Mouse (Mus musculus): ENCODE data around the gene Ap4m1.

Ap4m1 gene

GRCm38 (mm10) chr5:138193771-138194727, 22.2 kb downstream of the Ap4m1 start, which contains the start of gene Mblac1:
Gene Mblac1, plus strand, starts transcription at chr5:138194314.
- in situ Hi-C loops (cut with MboI; ENCODE audit: low pct_unique_long_range_greater_than_20kb in 1 of 2, low sequenced_read_pairs in 2 of 2, unreplicated experiment in 1 of 2) = no loop called here

DNA sequence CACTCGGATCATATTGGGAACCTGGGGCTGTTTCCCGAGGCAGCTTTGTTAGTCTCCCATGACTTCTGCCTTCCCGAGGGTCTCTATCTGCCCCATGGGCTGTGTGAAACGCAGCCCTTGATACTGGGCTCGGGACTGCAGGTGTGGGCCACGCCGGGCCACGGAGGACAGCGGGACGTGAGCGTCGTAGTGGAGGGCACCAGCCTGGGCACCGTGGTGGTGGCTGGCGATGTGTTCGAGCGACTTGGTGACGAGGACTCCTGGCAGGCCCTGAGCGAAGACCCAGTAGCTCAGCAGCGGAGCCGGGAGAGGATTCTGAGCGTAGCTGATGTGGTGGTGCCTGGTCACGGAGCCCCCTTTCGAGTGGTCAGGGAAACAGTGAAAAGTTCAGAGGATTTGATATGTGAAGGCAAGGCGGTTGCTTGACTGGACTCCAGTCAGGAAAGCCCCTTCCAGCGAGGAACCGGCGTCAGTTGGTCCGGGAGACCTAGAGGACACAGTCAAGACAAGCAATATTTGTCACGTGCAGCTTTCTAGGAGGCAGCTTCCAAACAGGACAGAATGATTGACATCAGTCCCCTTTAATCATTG, 23.0 kb downstream of the Ap4m1 start:
- in situ Hi-C loops (cut with MboI; ENCODE audit: low pct_unique_long_range_greater_than_20kb in 1 of 2, low sequenced_read_pairs in 2 of 2, unreplicated experiment in 1 of 2) = no loop called here

DNA sequence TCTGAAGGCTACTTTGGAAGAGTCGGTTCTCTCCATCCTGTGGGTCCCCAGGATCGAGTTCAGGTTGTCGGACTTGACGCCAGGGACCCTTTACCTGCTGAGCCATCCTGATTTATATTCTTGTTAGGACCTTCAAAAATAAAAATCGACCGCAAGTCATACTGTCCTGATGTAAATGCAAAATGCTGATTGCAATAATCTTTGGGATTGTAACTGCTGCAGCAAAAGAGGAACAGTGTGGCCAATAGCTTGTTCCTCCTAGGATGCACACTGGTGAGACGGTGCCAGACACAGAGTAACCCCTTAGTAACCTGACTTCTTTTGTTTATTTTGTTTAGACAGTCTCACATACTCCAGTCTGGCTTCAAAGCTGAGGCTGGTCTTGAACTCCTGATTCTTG, 23.7 kb downstream of the Ap4m1 start:
- in situ Hi-C loops (cut with MboI; ENCODE audit: low pct_unique_long_range_greater_than_20kb in 1 of 2, low sequenced_read_pairs in 2 of 2, unreplicated experiment in 1 of 2) = no loop called here

DNA sequence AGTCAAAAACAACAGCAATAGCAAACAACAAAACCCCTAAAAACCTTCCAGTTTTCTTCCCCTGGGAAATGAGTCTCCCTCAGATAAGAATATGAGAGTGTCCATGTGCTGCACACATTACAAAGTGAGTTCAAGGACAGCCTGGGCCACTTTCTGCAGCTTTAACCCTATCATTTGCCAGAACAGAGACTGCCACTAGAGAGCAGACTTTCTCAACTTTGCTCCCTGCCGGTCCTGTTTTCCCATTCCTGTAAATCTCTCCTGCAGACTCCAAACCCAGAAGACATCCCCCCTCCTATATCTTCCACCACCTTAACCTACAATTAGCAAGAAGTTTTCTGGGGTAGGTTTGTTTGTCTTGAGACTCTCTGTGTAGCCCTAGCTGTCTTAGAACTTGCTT, 27.8 kb downstream of the Ap4m1 start:
- in situ Hi-C loops (cut with MboI; ENCODE audit: low pct_unique_long_range_greater_than_20kb in 1 of 2, low sequenced_read_pairs in 2 of 2, unreplicated experiment in 1 of 2) = no loop called here

DNA sequence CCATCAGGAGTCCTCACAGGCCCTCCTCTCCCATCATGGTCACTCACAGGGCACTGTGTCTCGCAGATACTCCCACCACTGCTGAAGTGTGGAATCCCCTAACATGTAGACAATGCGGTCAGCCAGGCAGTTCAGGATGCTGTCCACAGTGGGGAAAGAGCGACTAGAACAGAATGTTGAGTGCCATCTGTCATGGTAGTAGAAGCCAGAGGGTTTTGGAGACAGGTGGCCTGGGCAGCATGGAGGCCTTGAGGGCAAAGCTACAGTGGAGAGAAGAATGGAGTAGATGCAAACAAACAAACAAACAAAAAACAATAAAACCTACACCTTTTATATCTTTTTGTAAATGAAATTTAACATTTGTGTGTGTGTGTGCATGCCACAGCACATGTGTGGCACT, 30.3 kb downstream of the Ap4m1 start:
- in situ Hi-C loops (cut with MboI; ENCODE audit: low pct_unique_long_range_greater_than_20kb in 1 of 2, low sequenced_read_pairs in 2 of 2, unreplicated experiment in 1 of 2) = loop anchor here (5.0 to 25.0 kb wide), 2 partner anchors 50 to 390 kb away; no protein-coding TSS in a partner anchor

- in situ Hi-C loops (cut with MboI; ENCODE audit: low pct_unique_long_range_greater_than_20kb in 1 of 2, low sequenced_read_pairs in 2 of 2, unreplicated experiment in 1 of 2) = loop anchor here in 1 of 2 experiments (5.0 to 25.0 kb wide), 2 partner anchors 45 to 395 kb away; no protein-coding TSS in a partner anchor
Observed at GRCm38 (mm10) chr5:138207253-138207652, 35.5 kb downstream of the Ap4m1 start.

- in situ Hi-C loops (cut with MboI; ENCODE audit: low pct_unique_long_range_greater_than_20kb in 1 of 2, low sequenced_read_pairs in 2 of 2, unreplicated experiment in 1 of 2) = loop anchor here in 1 of 2 experiments (5.0 to 25.0 kb wide), 2 partner anchors 44 to 396 kb away; no protein-coding TSS in a partner anchor
Observed at GRCm38 (mm10) chr5:138207873-138208272, 36.1 kb downstream of the Ap4m1 start.

- in situ Hi-C loops (cut with MboI; ENCODE audit: low pct_unique_long_range_greater_than_20kb in 1 of 2, low sequenced_read_pairs in 2 of 2, unreplicated experiment in 1 of 2) = loop anchor here in 1 of 2 experiments (25.0 kb wide), 1 partner anchor 404 kb away; no protein-coding TSS in a partner anchor
Observed at GRCm38 (mm10) chr5:138216632-138217031, 44.8 kb downstream of the Ap4m1 start.

- in situ Hi-C loops (cut with MboI; ENCODE audit: low pct_unique_long_range_greater_than_20kb in 1 of 2, low sequenced_read_pairs in 2 of 2, unreplicated experiment in 1 of 2) = loop anchor here in 1 of 2 experiments (25.0 kb wide), 1 partner anchor 408 kb away; no protein-coding TSS in a partner anchor
Observed at GRCm38 (mm10) chr5:138219864-138220263, 48.1 kb downstream of the Ap4m1 start.

- in situ Hi-C loops (cut with MboI; ENCODE audit: low pct_unique_long_range_greater_than_20kb in 1 of 2, low sequenced_read_pairs in 2 of 2, unreplicated experiment in 1 of 2) = loop anchor here in 1 of 2 experiments (25.0 kb wide), 1 partner anchor 410 kb away; no protein-coding TSS in a partner anchor
Observed at GRCm38 (mm10) chr5:138222111-138222510, 50.3 kb downstream of the Ap4m1 start.

DNA sequence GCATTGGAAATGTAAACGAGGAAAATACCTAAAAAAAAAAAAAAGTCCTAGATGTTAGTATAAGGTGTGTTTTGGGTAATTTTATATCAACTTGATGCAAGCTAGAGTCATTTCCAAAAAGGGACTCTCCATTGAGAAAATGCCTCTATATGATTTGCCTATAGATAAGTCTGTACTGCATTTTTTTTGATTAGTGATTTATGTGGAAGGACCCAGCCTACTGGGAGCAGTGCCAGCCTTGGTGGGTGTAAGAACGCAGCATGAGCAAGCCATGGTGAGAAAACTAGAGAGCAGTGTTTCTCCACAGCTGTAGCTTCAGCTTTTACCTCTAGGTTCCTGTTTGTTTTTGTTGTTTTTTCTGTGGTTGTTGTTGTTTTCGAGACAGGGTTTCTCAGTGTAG, 51.5 kb downstream of the Ap4m1 start:
- in situ Hi-C loops (cut with MboI; ENCODE audit: low pct_unique_long_range_greater_than_20kb in 1 of 2, low sequenced_read_pairs in 2 of 2, unreplicated experiment in 1 of 2) = loop anchor here in 1 of 2 experiments (25.0 kb wide), 1 partner anchor 411 kb away; no protein-coding TSS in a partner anchor

GRCm38 (mm10) chr5:138225700-138226099, 53.9 kb downstream of the Ap4m1 start, which contains the start of gene Nxpe5:
Gene Nxpe5, plus strand, starts transcription at chr5:138225898.
- in situ Hi-C loops (cut with MboI; ENCODE audit: low pct_unique_long_range_greater_than_20kb in 1 of 2, low sequenced_read_pairs in 2 of 2, unreplicated experiment in 1 of 2) = no loop called here

DNA sequence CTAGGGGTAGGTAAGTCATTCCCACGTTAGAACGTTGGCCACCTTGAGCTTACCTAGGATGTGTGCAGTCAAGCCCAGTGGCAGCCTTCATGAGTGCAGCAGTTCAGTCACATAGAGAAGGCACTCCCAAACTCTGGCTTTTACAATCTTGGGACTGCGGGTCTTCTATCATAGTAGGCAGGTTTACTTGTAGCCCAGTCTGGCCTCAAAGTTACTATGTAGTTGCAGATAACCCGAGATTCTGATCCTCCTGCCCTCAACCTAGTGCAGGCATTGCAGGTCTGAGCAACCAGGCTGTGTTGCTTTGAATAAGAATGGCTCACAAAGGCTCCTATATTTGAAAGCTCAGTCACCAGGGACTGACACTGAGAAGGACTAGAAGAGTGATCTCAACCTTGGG, 54.7 kb downstream of the Ap4m1 start:
- in situ Hi-C loops (cut with MboI; ENCODE audit: low pct_unique_long_range_greater_than_20kb in 1 of 2, low sequenced_read_pairs in 2 of 2, unreplicated experiment in 1 of 2) = no loop called here

DNA sequence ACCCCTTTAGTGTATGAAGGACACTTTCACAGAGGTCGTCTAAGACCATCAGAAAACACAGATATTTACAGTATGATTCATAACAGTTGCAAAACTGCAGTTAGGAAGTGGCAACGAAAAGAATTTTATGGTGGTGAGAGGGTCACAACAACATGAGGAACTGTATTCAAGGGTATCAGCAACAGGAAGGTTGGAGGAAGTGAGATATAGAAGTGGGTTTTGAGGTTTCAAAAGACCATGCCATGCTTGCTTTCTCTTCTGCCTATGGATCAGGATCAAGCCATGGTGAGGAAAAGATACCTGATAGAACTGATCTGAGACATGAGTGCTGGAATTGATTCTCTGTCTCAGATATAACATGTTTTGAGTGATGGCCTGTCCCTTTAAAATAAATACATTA, 55.6 kb downstream of the Ap4m1 start:
- in situ Hi-C loops (cut with MboI; ENCODE audit: low pct_unique_long_range_greater_than_20kb in 1 of 2, low sequenced_read_pairs in 2 of 2, unreplicated experiment in 1 of 2) = no loop called here

- in situ Hi-C loops (cut with MboI; ENCODE audit: low pct_unique_long_range_greater_than_20kb in 1 of 2, low sequenced_read_pairs in 2 of 2, unreplicated experiment in 1 of 2) = no loop called here
Observed at GRCm38 (mm10) chr5:138228026-138228425, 56.2 kb downstream of the Ap4m1 start.

DNA sequence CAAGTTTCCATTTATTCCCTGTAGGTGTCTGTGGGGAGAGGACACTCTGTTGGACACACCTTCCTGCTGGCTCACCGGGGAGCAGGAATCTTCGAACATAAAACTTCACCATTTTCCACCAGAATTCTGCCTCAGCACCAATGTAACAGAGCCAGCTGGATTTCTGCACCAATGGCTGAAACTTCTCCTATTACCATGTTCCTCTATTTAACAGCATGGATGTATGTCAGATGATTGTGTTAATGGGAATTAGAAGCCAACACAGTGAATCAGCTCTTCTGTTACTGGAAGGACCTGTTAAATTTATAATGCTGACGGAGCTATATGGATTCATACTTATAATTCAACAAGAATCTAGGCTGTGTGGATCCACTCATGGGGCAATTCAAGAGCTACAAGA, 57.7 kb downstream of the Ap4m1 start:
- in situ Hi-C loops (cut with MboI; ENCODE audit: low pct_unique_long_range_greater_than_20kb in 1 of 2, low sequenced_read_pairs in 2 of 2, unreplicated experiment in 1 of 2) = no loop called here

Measured in mouse embryonic stem cell (cell line).